Mouse (Mus musculus) liver, adult 2 months (tissue): ENCODE measurements around the gene Ankrd42. TPM values are rescaled to one million over a fixed set of nuclear protein-coding genes. Genes with fewer than 3 reads are reported as not detected.
A peak's percentile ranks its signal among the peaks of the same experiment; 100 is the strongest.

Experiments used
- DNase-seq: peaks from one replicate; pipeline ENCODE4 v3.0.0-alpha.2; 2011; ENCODE audit warnings: low read depth, low spot score; ENCODE audit errors: extremely low read depth
- H3K27ac ChIP-seq: fragments of 200-500 bp; replicated peaks from 2 replicates; pipeline ENCODE4 v1.5.1; 2012; ENCODE audit warnings: low read depth, mild to moderate bottlenecking, control low read depth, inconsistent platforms, low read length; ENCODE audit not compliant: insufficient read depth
- H3K27me3 ChIP-seq: fragments of 200-500 bp; 2 replicates; pipeline ENCODE4 v1.6.1; 2012; ENCODE audit warnings: mild to moderate bottlenecking, moderate library complexity, low read length, inconsistent platforms; ENCODE audit not compliant: control insufficient read depth, insufficient read depth
- H3K36me3 ChIP-seq: fragments of 200-500 bp; 2 replicates; pipeline ENCODE4 v1.6.1; 2012; ENCODE audit warnings: low read length, inconsistent platforms; ENCODE audit not compliant: control insufficient read depth, insufficient read depth
- H3K4me1 ChIP-seq: fragments of 200-500 bp; 2 replicates; pipeline ENCODE4 v1.6.1; 2011; ENCODE audit warnings: low read length; ENCODE audit not compliant: control insufficient read depth, insufficient read depth
- H3K4me3 ChIP-seq: fragments of 200-500 bp; 2 replicates; pipeline ENCODE4 v1.5.1; 2011; ENCODE audit warnings: low read depth, mild to moderate bottlenecking, control low read depth, low read length, moderate library complexity; ENCODE audit not compliant: insufficient read depth
- H3K79me2 ChIP-seq: fragments of 200-500 bp; 2 replicates; pipeline ENCODE4 v1.6.1; 2012; ENCODE audit warnings: inconsistent platforms, mild to moderate bottlenecking, low read length, moderate library complexity; ENCODE audit not compliant: control insufficient read depth, insufficient read depth
- H3K9ac ChIP-seq: fragments of 200-500 bp; 2 replicates; pipeline ENCODE4 v1.6.1; 2012; ENCODE audit warnings: low read depth, mild to moderate bottlenecking, control low read depth, inconsistent platforms, low read length
- CTCF ChIP-seq: fragments of 200-500 bp; IDR thresholded peaks from 2 replicates; pipeline ENCODE4 v1.5.1; 2011; ENCODE audit warnings: low read depth, low read length, control low read depth
- POLR2A ChIP-seq: fragments of 200-500 bp; IDR thresholded peaks from 2 replicates; pipeline ENCODE4 v1.6.1; 2011; ENCODE audit warnings: low read length, control low read depth; ENCODE audit not compliant: insufficient read depth; ENCODE audit errors: extremely low read depth
- WGBS: fragments of 180-500 bp; shearing (Covaris S2); methylation state at CpG from one replicate; pipeline ENCODE4 v1.1.7; 2018; 5-methylcytosine and 5-hydroxymethylcytosine counted together
- polyA plus RNA-seq: library from polyadenylated mRNA; depleted of rRNA; stranded (reverse); fragments of >200 nt; gene quantifications from 2 replicates; pipeline ENCODE4 v1.2.3, GENCODE M21; 2012
- total RNA-seq: library from RNA; depleted of rRNA; stranded (reverse); fragments of >200 nt; gene quantifications from 2 replicates; pipeline ENCODE4 v1.2.3, GENCODE M21; 2014

Ankrd42 gene
- total and polyA plus RNA-seq, 2 experiments = 0.32 to 1.3 TPM

- WGBS = 1% methylated on average over 60 of the region's 60 CpGs
- peak within 1 kb of the TSS; percentile 87 for H3K9ac ChIP-seq
- peaks cover 2% of the 10 kb centered on the region for H3K4me1 ChIP-seq
- no peaks in the 10 kb centered on the region for H3K36me3 ChIP-seq
- peak; percentile 99 for DNase-seq
- TF ChIP-seq CTCF (peak; percentile 76), POLR2A (0 out of 2 replicates have a peak, but pooled peaks have one; percentile 17)
- peak within 1 kb of the TSS; percentile 94 for H3K4me3 ChIP-seq
- H3K27ac ChIP-seq = peak within 1 kb of the TSS; percentile 82
- H3K27me3 ChIP-seq = no peaks in the 10 kb centered on the region
- no peaks in the 10 kb centered on the region for H3K79me2 ChIP-seq
Measured at GRCm38 (mm10) chr7:92560986-92561876, 75.7 kb downstream of the Ankrd42 start, which contains the start of gene Ccdc90b. Gene Ccdc90b, plus strand, starts transcription at chr7:92561149.

DNA sequence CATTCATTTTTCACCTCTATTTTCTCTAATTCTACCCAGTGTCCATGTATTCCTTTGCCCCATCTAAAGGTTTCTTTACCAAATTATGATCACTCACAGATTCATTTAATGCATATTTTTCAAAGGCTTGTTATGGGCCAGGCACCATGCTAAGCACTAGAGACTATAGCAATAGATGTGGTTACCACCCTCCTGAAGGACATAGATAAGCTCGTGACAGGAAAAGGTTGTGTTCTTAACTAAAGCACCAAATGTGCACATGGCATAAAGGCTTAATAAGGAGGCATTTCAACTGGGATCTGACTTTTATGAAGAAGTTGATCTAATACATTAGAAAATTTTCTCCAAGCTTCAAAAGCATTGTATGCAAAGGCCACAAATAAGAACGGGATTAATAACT, 78.2 kb downstream of the Ankrd42 start:
- no peaks in the 10 kb centered on the region for H3K27me3 ChIP-seq
- H3K4me1 ChIP-seq = peaks cover 2% of the 10 kb centered on the region; the same call in 1 of the 2 replicates
- 95% methylated on average over 2 of the region's 2 CpGs for WGBS
- no peak for TF ChIP-seq CTCF
- no peak for TF ChIP-seq POLR2A
- DNase-seq = no peak
- H3K27ac ChIP-seq = no peak overlapping the region
- no peak overlapping the region for H3K9ac ChIP-seq
- H3K4me3 ChIP-seq = no peak overlapping the region
- H3K79me2 ChIP-seq = no peaks in the 10 kb centered on the region
- no peaks in the 10 kb centered on the region for H3K36me3 ChIP-seq

GRCm38 (mm10) chr7:92550990-92551392, 86.0 kb downstream of the Ankrd42 start:
- peak; percentile 29 for DNase-seq

DNA sequence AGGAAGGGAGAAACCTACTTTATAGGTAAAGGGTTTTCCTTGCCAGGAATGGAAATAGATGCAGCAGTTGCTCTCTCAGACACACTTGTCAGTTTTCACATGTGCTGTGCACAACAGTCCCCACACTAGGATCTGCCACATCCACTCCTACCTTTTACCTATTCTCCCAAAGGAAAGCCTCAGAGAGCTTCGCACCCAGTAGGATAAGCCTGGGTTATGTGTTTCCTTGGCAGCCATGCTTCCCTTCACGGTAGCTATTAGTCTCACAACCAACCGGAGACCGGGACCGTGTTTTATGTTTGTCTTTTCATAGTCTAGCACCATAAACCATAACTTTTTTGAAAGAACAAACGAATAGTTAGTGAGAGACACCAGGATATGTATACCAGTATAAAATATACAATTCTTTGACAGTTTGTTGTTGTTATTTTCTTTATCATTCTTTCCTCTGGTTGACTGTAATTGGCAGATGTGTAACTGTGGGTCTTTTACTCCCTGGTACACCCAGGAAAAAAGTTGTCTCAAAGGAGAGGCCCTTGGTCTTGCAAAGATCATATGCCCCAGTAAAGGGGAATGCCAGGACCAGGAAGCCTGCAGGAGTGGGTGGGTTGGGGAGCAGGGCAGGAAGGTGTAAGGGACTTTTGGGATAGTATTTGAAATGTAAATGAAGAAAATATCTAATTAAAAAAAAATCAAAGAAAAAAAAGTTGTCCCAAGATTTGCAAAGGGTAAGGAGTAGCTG, 86.5 kb downstream of the Ankrd42 start:
- Histone ChIP-seq H3K79me2 (no peaks in the 10 kb centered on the region), H3K9ac (no peak overlapping the region), H3K27ac (no peak overlapping the region), H3K4me3 (no peak overlapping the region), H3K4me1 (no peaks in the 10 kb centered on the region), H3K36me3 (no peaks in the 10 kb centered on the region), H3K27me3 (no peaks in the 10 kb centered on the region)
- 87% methylated on average over 6 of the region's 6 CpGs for WGBS
- no peak for TF ChIP-seq CTCF
- TF ChIP-seq POLR2A = no peak
- DNase-seq = no peak

More at GRCm38 (mm10) chr7:92550990-92551392, 86.0 kb downstream of the Ankrd42 start:
- 51% methylated on average over 4 of the region's 4 CpGs for WGBS
- no peak for TF ChIP-seq POLR2A
- no peak for TF ChIP-seq CTCF
- no peaks in the 10 kb centered on the region for H3K79me2 ChIP-seq
- H3K9ac ChIP-seq = no peak overlapping the region
- H3K36me3 ChIP-seq = no peaks in the 10 kb centered on the region
- H3K27ac ChIP-seq = no peak overlapping the region
- H3K4me1 ChIP-seq = no peaks in the 10 kb centered on the region
- no peaks in the 10 kb centered on the region for H3K27me3 ChIP-seq
- H3K4me3 ChIP-seq = no peak overlapping the region

DNA sequence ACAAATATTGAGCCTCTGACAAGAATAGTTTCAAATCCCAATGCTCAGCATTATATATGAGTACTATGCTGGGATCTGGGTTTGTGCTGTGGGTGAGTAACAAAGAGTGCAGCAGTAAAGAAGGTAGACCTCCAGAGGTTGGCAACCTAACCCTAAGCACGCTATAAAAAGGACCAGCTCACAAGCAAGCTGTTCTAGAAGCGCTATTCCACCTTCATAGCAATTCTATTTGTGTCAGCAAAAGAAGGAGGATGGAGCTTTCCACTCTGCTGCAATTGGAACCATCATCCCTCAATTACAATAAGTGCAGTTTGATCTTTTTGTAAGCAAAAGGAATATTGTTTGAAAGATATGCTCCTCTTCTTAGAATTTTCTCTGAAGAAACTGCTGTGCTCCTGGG, 90.2 kb downstream of the Ankrd42 start:
- Histone ChIP-seq H3K4me1 (no peaks in the 10 kb centered on the region), H3K27me3 (no peaks in the 10 kb centered on the region), H3K4me3 (no peak overlapping the region), H3K79me2 (no peaks in the 10 kb centered on the region), H3K9ac (no peak overlapping the region), H3K36me3 (no peaks in the 10 kb centered on the region), H3K27ac (no peak overlapping the region)
- 48% methylated on average over 2 of the region's 2 CpGs for WGBS
- no peak for DNase-seq
- no peak for TF ChIP-seq POLR2A
- no peak for TF ChIP-seq CTCF
